Mouse (Mus musculus): Measurements from ENCODE around the gene Sfrp2.

DNA sequence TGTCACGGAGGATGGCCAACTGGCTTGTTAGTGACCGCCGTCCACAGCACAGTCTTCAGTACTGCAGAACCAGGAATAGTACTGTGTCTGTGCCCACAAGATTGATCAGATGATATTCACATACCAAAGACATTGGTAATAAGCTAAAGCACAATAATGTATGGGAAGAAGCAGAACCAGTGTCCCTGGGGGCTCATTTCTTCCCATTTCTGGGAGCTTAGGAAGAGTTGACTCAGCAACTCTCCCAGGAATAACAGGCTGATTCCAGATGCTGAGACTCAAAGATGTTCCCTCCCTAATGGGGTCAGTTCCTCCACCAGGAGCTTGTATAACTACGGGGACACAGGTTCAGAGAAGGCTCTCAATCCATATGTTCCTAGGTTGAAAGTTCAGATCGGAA lies 13.9 kb upstream of the Sfrp2 start:
- TF ChIP-seq CTCF (conservative IDR thresholded peaks at IDR 0.05; ENCODE audit: insufficient read depth, insufficient read length, low read depth, low read length), result no peak
- TF ChIP-seq POLR2A (IDR thresholded peaks at IDR 0.05; ENCODE audit: low read depth, low read length), result no peak

All from kidney, adult 2 months (tissue).